Mouse (Mus musculus): ENCODE measurements at regions not wholly inside any gene's neighbourhood (a gene's known extent, or its start where the extent isn't known, plus 50 kb on each side); places are given as distances from the start of the nearest gene placed in this dataset.

GRCm38 (mm10) chr4:46257061-46257795 lies 61.1 kb upstream of the Xpa start:
- TF ChIP-seq HCFC1 (IDR thresholded peaks at IDR 0.05; ENCODE audit: borderline replicate concordance, insufficient read depth, low read length), result no peak
- TF ChIP-seq ZC3H11A (IDR thresholded peaks at IDR 0.05; ENCODE audit: borderline replicate concordance, low read depth, low read length), result no peak
